Mouse (Mus musculus) testis, adult 2 months (tissue): ENCODE results near the gene Nudt6.

Source experiments
- CTCF ChIP-seq: fragments of 200-500 bp; IDR thresholded peaks from 2 replicates; pipeline ENCODE4 v1.5.1; 2012; ENCODE audit warnings: low read depth, mild to moderate bottlenecking, inconsistent platforms, low read length, moderate library complexity; ENCODE audit not compliant: control insufficient read depth, insufficient read depth, insufficient replicate concordance
- POLR2A ChIP-seq: fragments of 200-500 bp; IDR thresholded peaks from 2 replicates; pipeline ENCODE4 v1.6.1; 2012; ENCODE audit warnings: low read depth, mild to moderate bottlenecking, inconsistent platforms, low read length, moderate library complexity; ENCODE audit not compliant: control insufficient read depth

- no peak for TF ChIP-seq CTCF
- no peak for TF ChIP-seq POLR2A
These were observed 10.3 kb upstream of the Nudt6 start for GRCm38 (mm10) chr3:37430359-37430758.
